Mouse (Mus musculus) T-helper 1 cell (primary cell): ENCODE data around the gene Gjb2.

Source experiments
- in situ Hi-C: fragments of 300-600 bp; cut with MboI, MseI; formaldehyde crosslinking; loops from one replicate; pipeline ENCODE4 v1.15.1; 2025; ENCODE audit warnings: high pct_unique_total_duplicates

Gene Gjb2

DNA sequence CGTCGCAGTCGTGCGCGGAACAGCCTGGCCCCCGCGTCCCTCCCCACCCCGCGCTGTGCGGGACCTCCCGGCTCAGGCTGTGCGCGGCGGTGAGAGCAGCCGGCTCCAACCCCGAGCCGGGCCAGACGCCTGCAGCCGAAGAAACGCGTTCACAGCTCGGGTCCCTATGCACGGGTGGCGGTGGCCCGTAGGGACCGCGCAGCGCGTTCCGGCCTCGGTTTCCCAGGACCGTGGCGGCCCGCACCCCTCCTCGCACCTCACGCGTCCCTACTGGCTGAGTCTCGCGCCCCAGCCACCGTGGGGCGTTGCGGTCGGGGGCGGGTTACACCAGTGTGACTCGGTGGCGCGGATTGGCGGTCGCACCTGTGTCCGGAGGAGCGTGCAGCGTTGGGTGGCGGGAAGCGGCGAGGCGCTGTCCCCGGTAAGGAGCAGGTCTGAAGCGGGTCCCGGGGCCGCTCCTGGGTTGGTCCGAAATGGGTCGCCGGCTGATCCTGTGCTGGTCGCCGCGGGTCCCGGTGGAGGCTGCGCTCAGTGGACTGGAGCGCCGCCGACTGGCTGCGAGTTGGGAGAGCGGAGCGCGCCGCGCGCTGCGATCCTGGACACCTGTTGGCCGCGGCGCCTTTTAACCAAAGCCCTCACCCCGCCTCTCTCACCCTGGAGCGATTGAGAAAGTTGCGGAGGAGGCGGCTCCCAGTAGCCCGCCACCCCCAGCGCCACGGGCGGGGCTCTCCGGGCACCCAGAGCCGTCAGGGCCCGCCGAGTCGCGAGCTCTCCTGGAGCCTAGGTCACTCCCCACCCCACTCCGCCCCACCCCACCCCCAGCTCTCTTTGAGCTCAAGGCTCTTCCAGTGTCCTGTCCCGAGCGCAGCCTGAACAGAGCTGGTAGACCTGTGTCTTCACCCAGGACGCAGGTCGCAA lies at the start of gene Gjb2:
Gene Gjb2, minus strand, starts transcription at position 597 of the 918 bp plus-strand sequence.
- in situ Hi-C loops = no loop called here

GRCm38 (mm10) chr14:57145741-57146140 lies 41.2 kb upstream of the Gjb2 start:
- in situ Hi-C loops = no loop called here

DNA sequence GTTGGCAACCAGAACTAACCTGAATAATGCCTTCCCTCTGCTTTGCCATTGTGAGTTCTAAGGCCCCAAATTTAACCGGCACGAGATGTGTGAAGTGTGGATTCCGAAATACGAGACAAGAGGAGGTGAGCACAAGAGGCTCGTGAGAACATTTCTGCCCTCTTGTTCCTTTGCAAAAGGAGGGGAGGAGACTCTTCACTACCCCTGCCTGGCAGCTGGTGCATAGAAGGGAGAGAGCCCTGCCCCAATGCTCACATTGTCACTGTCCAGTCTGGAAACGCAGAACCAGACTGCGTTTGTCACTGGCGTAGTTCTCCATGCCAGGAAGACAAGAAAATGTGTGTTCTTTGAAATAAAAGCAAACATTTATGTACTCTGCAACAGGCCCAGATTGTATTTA lies 30.8 kb upstream of the Gjb2 start:
- in situ Hi-C loops = no loop called here

DNA sequence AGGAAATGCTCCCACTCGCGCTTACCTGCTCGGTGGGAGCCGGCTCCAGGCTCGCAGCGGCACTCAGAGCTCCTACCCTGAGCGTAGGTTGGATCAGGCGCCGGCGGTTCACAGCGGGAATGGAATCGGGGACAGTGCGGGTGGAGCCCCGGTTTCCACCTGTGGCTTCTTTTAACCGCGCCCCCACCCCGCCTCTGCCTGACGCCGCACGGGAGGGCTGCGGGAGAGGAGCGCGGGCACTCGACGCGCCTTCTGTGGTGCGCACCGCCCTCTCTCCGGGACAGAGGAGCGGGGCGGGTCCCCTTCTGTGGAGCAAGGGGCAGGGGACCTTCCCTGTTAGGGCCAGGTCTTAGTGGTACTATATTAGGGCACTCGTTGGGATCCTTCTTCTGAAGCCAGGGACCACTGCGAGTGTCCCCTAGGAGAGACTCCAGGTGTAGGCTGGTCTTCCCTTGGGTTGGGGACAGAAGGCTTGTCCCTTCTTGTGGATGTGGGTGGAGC lies 28.7 kb upstream of the Gjb2 start, which contains the start of gene Gjb6:
Gene Gjb6, minus strand, starts transcription at position 451 of the 501 bp plus-strand sequence.
- in situ Hi-C loops = no loop called here

DNA sequence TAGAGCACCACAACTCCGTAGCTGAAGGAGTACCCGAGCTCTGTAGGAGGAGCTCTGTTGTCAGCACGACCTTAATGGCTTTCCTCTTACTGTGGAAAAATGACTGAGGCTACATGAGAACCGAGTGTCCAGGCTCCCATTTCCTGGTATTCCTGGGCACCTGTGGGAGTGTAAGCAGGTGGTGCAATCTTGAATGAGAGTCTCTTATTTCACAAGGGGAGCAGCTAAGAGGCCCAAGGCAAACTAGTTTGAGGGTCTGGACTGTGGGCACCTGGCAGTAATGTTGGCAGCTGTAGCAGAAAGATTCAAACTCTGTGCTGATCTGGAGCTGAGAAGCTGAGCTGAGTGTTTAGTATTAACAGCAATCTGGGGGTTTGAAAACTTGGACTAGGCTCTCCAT lies 22.9 kb upstream of the Gjb2 start:
- in situ Hi-C loops = no loop called here

GRCm38 (mm10) chr14:57122295-57122694 lies 17.8 kb upstream of the Gjb2 start:
- in situ Hi-C loops = no loop called here

- in situ Hi-C loops = no loop called here
Measured at GRCm38 (mm10) chr14:57115823-57116544, 11.5 kb upstream of the Gjb2 start, which contains the start of gene Gm4491. TSS of gene Gm4491 (minus strand) at chr14:57115883.

GRCm38 (mm10) chr14:57109194-57109593 lies 4.7 kb upstream of the Gjb2 start:
- in situ Hi-C loops = no loop called here

GRCm38 (mm10) chr14:57107916-57108315 lies 3.4 kb upstream of the Gjb2 start:
- in situ Hi-C loops = no loop called here

DNA sequence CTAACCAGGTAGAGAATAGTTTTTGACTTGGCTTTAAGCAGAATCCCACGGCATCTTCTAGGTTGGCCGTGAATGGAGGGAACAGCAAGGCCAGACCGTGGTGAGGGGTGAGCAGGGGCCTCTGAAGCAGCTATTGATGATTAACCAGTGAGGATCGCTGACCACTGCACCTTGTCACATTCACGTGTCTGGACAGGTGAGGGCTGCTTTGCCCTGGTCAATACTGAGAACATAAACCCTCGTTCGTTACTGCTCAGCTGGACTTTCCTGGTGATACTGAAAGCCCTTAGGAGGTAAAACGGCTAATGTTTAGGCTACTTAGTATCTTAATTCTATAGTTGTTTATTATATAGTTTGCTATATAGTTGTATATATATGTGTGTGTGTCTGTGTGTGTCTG lies 2.6 kb upstream of the Gjb2 start:
- in situ Hi-C loops = no loop called here

DNA sequence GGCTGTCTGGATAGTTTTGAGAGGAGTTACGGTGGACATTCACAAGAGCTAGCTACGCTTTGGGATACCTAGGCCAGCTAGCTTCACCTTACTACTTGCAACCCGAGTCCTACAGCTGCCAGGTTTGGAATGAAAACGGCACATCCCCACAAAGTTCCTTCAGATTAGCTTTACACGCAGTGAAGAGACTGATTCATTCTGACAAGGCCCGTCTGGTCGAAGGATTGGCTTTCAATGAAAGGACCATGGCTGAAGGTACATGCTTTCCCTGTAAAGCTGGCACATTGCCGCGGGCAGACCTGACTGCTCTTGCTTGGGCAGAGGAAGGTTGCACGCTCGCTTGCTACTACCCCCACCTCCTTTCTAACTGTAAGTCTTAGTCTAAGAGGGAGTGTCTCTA lies 1.2 kb upstream of the Gjb2 start:
- in situ Hi-C loops = no loop called here

DNA sequence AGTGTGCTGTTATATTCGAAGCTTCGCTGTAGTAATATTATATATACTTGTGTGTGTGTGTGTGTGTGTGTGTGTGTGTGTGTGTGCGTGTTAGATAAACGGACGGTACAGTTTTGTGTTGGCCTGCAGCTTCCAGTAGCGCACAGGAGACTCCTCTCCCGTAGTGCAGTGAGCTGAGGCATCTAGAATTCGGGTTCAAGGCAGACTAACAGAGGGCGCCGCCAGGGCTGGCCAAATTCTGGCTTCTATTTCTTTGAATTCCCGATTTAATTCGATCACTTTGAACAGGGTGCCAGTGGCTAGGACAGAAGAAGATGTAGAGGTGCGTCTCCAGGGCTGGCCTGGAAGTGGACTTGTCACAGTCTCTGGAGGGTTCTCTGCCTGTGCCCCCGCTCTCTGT lies 609 bp upstream of the Gjb2 start:
- in situ Hi-C loops = no loop called here

DNA sequence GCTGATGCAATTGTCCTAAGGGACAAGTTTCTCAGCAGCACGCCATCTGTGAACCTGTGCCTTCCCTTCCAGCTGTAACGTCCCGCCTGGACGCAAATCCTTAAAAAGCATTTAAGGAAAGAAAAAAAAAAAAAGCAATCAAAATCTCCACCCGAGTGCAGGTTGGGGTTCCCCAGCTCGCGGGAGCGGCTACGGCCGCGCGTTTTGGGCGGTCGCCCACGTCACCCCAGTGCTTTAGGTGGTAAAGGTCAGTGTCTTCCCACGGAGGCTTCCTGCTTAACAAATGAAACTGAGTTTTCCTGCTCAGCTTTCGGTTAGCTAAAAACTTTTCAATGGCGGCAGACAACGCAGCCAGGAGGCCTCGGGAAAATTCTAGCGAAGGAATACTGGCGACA lies 794 bp downstream of the Gjb2 start:
- in situ Hi-C loops = no loop called here

DNA sequence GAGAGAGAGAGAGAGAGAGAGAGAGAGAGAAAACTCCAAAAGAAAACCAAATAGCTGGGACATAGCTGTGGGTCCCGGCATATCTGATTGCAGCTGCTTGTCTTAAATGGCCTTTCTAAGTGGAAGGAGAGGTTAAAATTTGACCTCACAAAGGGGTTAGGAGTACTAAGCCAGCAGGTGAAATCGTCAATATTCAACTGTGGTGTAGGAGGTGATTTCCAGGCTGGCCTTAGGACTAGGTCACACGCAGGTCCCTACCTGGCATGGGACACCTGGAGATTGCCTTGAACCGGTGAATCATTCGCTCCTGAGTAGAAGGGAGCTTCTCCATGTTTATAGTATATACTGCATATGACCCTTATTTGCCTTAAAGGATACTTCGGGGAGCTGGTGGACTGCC lies 1.4 kb downstream of the Gjb2 start:
- in situ Hi-C loops = no loop called here

DNA sequence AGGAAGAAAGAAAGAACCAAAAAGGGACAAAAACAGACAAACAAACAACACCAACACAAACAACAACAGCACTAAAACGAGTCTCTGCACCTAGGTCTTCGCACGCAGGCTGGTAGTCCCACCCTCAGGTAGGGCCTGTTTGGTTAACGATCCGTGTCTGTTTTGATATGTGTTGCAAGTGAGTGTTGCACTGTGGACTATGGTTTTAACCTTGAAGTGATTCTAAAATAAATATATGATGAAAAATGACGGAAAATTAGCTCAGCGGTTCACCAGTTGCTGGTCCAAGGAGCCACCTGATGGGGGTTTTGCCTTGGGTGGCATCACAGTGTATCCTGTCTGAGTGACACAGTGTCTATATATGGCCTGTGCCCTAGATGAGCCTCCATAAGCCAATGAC lies 2.9 kb downstream of the Gjb2 start:
- in situ Hi-C loops = no loop called here

DNA sequence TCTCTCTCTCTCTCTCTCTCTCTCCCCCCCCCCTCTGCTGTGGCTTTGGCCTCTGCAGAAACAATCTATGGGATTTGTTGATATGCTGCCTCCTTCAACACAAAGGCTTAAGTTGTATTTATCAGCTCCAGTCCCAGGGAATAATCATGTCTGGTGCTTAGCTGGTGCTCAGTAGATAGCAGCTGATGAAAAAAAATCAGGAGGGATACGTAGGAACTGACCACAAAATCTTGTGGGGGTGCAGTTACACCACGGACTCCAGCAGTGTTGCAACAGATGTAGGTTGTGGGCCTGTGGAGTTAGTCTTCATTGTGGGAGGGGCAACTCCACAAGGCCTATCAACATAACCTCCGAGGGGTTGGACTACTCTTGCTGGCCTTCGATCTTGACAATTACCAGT lies 8.6 kb downstream of the Gjb2 start:
- in situ Hi-C loops = no loop called here

DNA sequence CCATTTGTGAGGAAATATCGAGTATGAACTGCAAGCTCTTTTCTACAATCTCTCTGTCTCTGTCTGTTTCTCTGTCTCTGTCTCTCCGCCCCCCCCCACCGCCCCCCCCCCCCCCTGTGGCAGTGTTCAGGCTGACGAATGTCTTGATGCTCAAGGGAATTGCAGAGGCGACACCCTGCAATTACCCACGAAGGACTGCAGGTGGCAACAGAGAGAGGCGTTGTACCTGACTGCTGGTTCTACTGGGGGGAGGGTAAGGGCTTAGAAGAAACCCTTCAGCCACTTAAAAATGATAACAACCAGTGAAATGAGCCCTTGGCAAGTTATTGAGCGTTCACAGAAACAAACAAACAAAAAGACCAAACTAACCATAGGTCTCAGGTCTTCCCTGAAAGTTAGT lies 11.5 kb downstream of the Gjb2 start:
- in situ Hi-C loops = no loop called here

DNA sequence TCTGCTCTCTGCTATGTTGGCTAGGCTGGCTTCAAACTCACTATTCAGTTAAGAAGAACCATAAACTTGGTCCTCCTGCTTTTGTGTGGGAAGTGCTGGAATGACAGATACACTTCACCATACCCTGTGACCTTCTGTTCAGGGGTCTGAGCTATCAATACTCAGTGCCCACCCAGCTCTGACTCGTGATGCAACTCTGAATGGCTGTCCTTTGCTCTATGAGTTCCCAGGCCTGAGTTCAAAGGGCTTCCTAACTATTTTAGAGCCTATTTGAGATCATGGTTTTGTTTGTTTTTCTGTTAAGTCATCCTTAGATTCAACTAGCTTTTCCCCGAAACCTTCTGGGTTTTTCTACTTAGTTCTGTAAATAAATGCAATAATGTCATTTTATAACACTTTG lies 14.5 kb downstream of the Gjb2 start:
- in situ Hi-C loops = no loop called here

DNA sequence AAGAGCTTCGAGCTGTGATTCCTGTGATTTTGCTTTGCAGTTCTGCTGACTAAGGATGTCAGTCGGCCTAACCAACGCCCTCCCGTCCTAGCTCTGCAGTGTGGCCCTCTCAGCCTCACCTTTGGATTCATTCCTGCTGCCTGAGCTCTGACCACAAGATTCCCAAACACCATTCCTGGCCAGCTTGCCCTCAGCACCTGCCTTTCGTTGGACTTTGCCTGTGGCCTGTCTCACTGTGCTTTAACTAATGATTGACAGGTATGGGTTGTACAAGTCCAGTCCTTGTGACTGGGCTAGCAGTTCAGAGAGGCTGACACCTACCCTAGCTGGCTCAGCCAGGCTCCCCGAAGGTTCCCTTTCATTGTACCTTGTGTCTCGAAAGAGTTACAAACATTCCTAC lies 15.4 kb downstream of the Gjb2 start:
- in situ Hi-C loops = loop anchor here (10.0 kb wide), 1 partner anchor 646 kb away; no protein-coding TSS in a partner anchor

- in situ Hi-C loops = loop anchor here (10.0 kb wide), 1 partner anchor 651 kb away; no protein-coding TSS in a partner anchor
Measured at GRCm38 (mm10) chr14:57084180-57084668, 20.3 kb downstream of the Gjb2 start.

DNA sequence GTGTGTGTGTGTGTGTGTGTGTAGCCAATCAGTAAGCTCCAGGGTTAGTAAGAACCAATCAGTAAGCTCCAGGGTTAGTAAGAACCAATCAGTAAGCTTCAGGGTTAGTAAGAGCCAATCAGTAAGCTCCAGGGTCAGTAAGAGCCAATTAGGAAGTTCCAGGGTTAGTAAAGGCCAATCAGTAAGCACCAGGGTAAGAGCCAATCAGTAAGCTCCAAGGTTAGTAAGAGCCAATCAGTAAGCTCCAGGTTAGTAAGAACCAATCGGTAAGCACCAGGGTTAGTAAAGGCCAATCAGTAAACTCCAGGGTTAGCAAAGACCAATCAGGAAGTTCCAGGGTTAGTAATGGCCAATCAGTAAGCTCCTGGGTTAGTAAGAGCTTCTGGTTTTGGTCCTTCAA lies 21.6 kb downstream of the Gjb2 start:
- in situ Hi-C loops = loop anchor here (10.0 kb wide), 1 partner anchor 652 kb away; no protein-coding TSS in a partner anchor

DNA sequence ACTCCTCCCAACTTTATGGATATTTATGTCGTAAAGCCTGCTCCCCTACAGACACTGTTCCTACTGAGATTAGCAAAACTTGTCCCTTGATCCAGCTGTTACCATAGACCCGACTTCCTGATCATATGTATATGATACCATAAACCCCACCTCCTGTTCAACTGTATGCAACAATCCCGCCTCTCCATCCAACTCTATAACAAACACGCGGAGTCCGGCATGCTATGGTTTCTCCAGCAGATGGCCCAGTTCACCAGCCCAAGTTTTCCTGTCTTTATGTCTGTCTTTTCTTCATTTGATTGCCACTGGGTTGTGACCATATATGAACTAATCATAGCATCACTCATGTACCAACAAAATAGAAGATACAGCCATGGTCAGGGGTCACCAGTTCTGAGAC lies 29.0 kb downstream of the Gjb2 start:
- in situ Hi-C loops = no loop called here
